20 mouse cellular contexts compared by ENCODE assay signal in genomic region chr9:86710091-86710634, GRCm38 (mm10). TPM values are rescaled to one million over a fixed set of nuclear protein-coding genes. Genes with fewer than 3 reads are reported as not detected.
DNase-seq lines count a peak whose midpoint lies in the region; ATAC-seq and TF ChIP-seq lines count a peak whose summit lies in the region.
"Had no signal": no experiment of that assay in that cellular context is flagged by ENCODE, and none has a peak within 500 bp of the region (broad histone marks: within the 10 kb centered on the region; RNA-seq: fewer than 3 reads in every experiment).

No protein-coding gene starts in this region.

- no peaks in the 10 kb centered on the region for H3K27me3 ChIP-seq in lung, embryonic 14.5 days (ENCODE audit: insufficient read depth, low read length)
- H3K27me3 ChIP-seq: CH12.LX; forebrain, embryonic 13.5 days; heart, embryonic 12.5 days; hindbrain, embryonic 15.5 days had no signal

- H3K4me2 ChIP-seq in lung, embryonic 14.5 days = no peak overlapping the region
- H3K4me2 ChIP-seq: forebrain, embryonic 13.5 days; heart, embryonic 12.5 days; hindbrain, embryonic 15.5 days had no signal

- H3K4me1 ChIP-seq in lung, embryonic 14.5 days (ENCODE audit: insufficient read depth) = no peaks in the 10 kb centered on the region
- H3K4me1 ChIP-seq: forebrain, embryonic 13.5 days; hindbrain, embryonic 15.5 days had no signal

- H3K9ac ChIP-seq in lung, embryonic 14.5 days = no peak overlapping the region
- H3K9ac ChIP-seq: forebrain, embryonic 13.5 days; heart, embryonic 12.5 days; hindbrain, embryonic 15.5 days had no signal

- no peak for TF ChIP-seq CTCF in lung, embryonic 14.5 days (IDR thresholded peaks at IDR 0.05; ENCODE audit: low read depth)

- DNase-seq in frontal cortex, postnatal 25 days (ENCODE audit: low spot score in 2 of 2) = no peak
- peak; percentile 68 for DNase-seq in lung, embryonic 14.5 days
- no peak for DNase-seq in lung, postnatal 14 days
- DNase-seq in adipocyte (ENCODE audit: low spot score) = peak; percentile 27
- DNase-seq in gonadal fat pad, adult 2 months (ENCODE audit: low read depth) = peak; percentile 97
- DNase-seq: adrenal gland, adult 8-10 months; cerebellum, adult 11-12 months; cerebellum, adult 9-10 months; cerebellum, postnatal 25 days; gastrocnemius, postnatal 10 days; heart, adult 2 months; heart, postnatal 36 days had no signal

- H3K36me3 ChIP-seq in lung, embryonic 14.5 days (ENCODE audit: insufficient read depth) = no peaks in the 10 kb centered on the region
- H3K36me3 ChIP-seq: heart, embryonic 12.5 days; hindbrain, embryonic 15.5 days had no signal

- WGBS in lung, embryonic 14.5 days = 50% methylated on average over 2 of the region's 2 CpGs

- H3K9me3 ChIP-seq in lung, embryonic 14.5 days (ENCODE audit: low read depth, low read length) = no peaks in the 10 kb centered on the region
- H3K9me3 ChIP-seq: forebrain, embryonic 13.5 days; heart, embryonic 12.5 days; hindbrain, embryonic 15.5 days had no signal

- peak; percentile 79 for ATAC-seq in frontal cortex, adult (ENCODE audit: low TSS enrichment)
- ATAC-seq in lung, embryonic 14.5 days (ENCODE audit: insufficient read depth) = peak; percentile 77
- ATAC-seq in erythroid progenitor cell, adult 5-6 weeks (replicated peaks; ENCODE audit: low FRiP score, poor library complexity, severe bottlenecking) = no peak
- ATAC-seq: forebrain, embryonic 13.5 days; intestine, embryonic 16.5 days had no signal

- H3K4me3 ChIP-seq in lung, embryonic 14.5 days (ENCODE audit: low read depth, low read length) = no peak overlapping the region
- H3K4me3 ChIP-seq: erythroblast, embryonic 14.5 days; forebrain, embryonic 13.5 days; heart, adult 2 months; heart, embryonic 12.5 days; hindbrain, embryonic 15.5 days had no signal

- no peak overlapping the region for H3K27ac ChIP-seq in lung, embryonic 14.5 days (ENCODE audit: low read depth)
- H3K27ac ChIP-seq: forebrain, embryonic 13.5 days; heart, adult 2 months; hindbrain, embryonic 15.5 days had no signal

RNA-seq across cellular contexts. Expression of gene Me1, which starts 14.4 kb away (rescaled TPM):
- 27.4 and 28.8 TPM in 2 replicates for polyA plus RNA-seq in lung, embryonic 14.5 days (2014; fragmentation: Nextera tagmentation; extraction: Ambion mirVana)
- polyA plus RNA-seq in gonadal fat pad, adult 2 months (2012; rRNA removed) = 99.1 and 207 TPM in 2 replicates
- total RNA-seq in erythroid progenitor cell, adult 5-6 weeks (2015; ENCODE audit: low replicate concordance) = 0.36 TPM in 1 of 2 replicates, not detected in the other
- total RNA-seq in erythroid progenitor cell, adult 5-6 weeks (2017; ENCODE audit: low replicate concordance) = 1.1 TPM in 1 of 2 replicates, not detected in the other

RNA-seq across cellular contexts. Expression of gene Prss35, which starts 33.3 kb away (rescaled TPM):
- 42.5 and 46.1 TPM in 2 replicates for polyA plus RNA-seq in lung, embryonic 14.5 days (2014; fragmentation: Nextera tagmentation; extraction: Ambion mirVana)
- 0.08 and 0.19 TPM in 2 replicates for polyA plus RNA-seq in gonadal fat pad, adult 2 months (2012; rRNA removed)
- total RNA-seq in erythroid progenitor cell, adult 5-6 weeks (2015; ENCODE audit: low replicate concordance) = not detected in 2 replicates
- total RNA-seq in erythroid progenitor cell, adult 5-6 weeks (2017; ENCODE audit: low replicate concordance) = not detected in 2 replicates
- total RNA-seq: CH12.LX had no signal
- polyA plus RNA-seq: erythroblast, embryonic 14.5 days had no signal

Comparison
In these comparisons a context has a peak if more than half of its experiments do, and no peak if none do; other contexts are left out.
1. DNase-seq: peak in lung, embryonic 14.5 days (single experiment), adipocyte (single experiment) and gonadal fat pad, adult 2 months (single experiment); none in frontal cortex, postnatal 25 days (0 of 2) and lung, postnatal 14 days (single experiment).
2. RNA of gene Prss35, which starts 33.3 kb away (polyA plus RNA-seq): 42.5 to 46.1 TPM in lung, embryonic 14.5 days; 0.08 to 0.19 TPM in gonadal fat pad, adult 2 months; every median in the first group is over 10 times any median in the second.